Mouse (Mus musculus): Measurements from ENCODE around the gene Sppl2b. TPM values are rescaled to one million over a fixed set of nuclear protein-coding genes. Genes with fewer than 3 reads are reported as not detected.

The Sppl2b gene
- polyA plus RNA-seq, 1 experiment from 2014 or later = 69.3 TPM

DNA sequence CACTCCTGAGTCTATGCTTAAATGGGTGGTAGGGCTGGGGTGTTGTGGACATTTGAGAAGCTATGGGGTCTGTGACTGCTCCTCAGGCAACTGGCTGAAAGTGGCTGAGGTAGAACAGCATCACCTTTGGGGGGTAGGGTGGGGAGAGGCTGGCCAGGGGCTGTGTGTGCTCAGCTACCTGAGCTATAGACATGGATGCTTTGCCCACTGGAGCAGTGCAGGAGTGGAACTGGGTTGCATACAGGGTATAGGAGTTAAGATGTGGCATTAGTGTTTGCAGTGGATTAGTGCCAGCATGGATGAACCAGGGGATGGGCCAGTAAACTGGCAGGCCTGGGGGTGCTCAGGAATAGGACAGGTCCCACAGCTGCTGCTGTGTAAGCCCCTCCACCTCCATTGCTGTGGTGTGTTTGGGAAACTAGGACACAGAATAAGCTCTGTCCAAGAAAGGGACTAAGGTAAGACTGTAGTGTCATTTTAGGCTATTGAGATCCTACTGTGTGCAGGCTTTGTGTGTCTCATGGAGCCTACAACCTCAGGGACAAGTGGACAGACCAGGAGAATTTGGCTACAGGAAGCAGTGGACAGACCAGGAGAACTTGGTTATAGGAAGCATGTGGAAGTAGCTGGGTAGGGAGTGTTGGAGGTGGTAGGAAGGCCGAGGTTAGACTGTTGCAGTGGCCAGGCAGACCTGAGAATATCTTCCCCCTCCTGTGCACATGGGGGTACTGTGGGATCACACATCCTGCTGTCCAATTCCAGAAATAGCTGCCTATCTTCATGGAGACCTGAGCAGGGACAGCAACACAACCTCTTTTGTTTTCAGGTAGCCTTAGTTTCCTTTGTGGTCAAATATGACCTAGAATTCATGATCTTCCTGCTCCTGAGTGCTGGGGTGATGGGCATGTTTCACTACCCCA is 25.5 kb upstream of the Sppl2b start:
- Histone ChIP-seq H3K27me3 (ENCODE audit: control insufficient read depth, insufficient read depth, low read length) (peaks cover 16% of the 10 kb centered on the region), H3K9me3 (ENCODE audit: control insufficient read depth, low read length) (no peaks in the 10 kb centered on the region), H3K27ac (no peak overlapping the region), H3K4me1 (replicated peaks; ENCODE audit: control insufficient read depth, insufficient read depth, low read length) (peaks cover 12% of the 10 kb centered on the region), H3K4me3 (replicated peaks; ENCODE audit: low read length) (no peak overlapping the region), H3K36me3 (replicated peaks; ENCODE audit: control insufficient read depth, insufficient read depth) (peaks cover 27% of the 10 kb centered on the region), H3K9ac (no peak overlapping the region), H3K4me2 (replicated peaks) (no peak overlapping the region)
- WGBS = 74% methylated on average over 1 of the region's 1 CpGs
- DNase-seq (ENCODE audit: low spot score) (no peak), ATAC-seq (ENCODE audit: low FRiP score) (no peak)

DNA sequence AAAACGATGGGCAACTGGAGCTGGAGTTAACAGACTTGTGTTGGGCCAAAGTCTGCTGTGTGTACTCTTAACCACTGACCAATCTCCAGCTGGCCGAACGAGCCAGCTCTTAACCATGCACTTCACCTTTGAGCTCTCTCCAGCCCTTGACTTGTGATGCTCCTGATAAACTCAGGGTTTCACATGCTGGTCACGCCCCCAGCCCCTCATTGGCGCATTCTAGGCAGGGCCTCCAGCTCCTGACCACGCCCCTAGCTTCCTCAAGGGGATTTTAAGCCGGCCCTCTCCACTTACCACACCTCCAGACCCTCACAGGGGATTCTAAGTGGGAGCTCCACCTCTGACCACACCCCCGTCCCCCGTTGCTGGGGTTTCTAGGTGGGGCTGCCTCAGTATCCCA is 23.9 kb upstream of the Sppl2b start:
- Histone ChIP-seq H3K9me3 (ENCODE audit: control insufficient read depth, low read length) (no peaks in the 10 kb centered on the region), H3K9ac (no peak overlapping the region), H3K4me3 (replicated peaks; ENCODE audit: low read length) (no peak overlapping the region), H3K36me3 (replicated peaks; ENCODE audit: control insufficient read depth, insufficient read depth) (peaks cover 33% of the 10 kb centered on the region), H3K27ac (no peak overlapping the region), H3K27me3 (ENCODE audit: control insufficient read depth, insufficient read depth, low read length) (peaks cover 31% of the 10 kb centered on the region), H3K4me1 (replicated peaks; ENCODE audit: control insufficient read depth, insufficient read depth, low read length) (peaks cover 12% of the 10 kb centered on the region), H3K4me2 (replicated peaks) (no peak overlapping the region)
- 3% methylated on average over 9 of the region's 9 CpGs for WGBS
- DNase-seq (ENCODE audit: low spot score) = no peak
- no peak for ATAC-seq (ENCODE audit: low FRiP score)

- peaks cover 35% of the 10 kb centered on the region for H3K27me3 ChIP-seq (ENCODE audit: control insufficient read depth, insufficient read depth, low read length)
- H3K36me3 ChIP-seq (replicated peaks; ENCODE audit: control insufficient read depth, insufficient read depth) = peaks cover 33% of the 10 kb centered on the region
- H3K4me2 ChIP-seq (replicated peaks) = no peak overlapping the region
- H3K27ac ChIP-seq = no peak overlapping the region
- H3K4me3 ChIP-seq (replicated peaks; ENCODE audit: low read length) = no peak overlapping the region
- H3K9me3 ChIP-seq (ENCODE audit: control insufficient read depth, low read length) = no peaks in the 10 kb centered on the region
- DNase-seq (ENCODE audit: low spot score) (no peak), ATAC-seq (ENCODE audit: low FRiP score) (no peak)
- H3K9ac ChIP-seq = no peak overlapping the region
- whole genome bisulfite sequencing = 38% methylated on average over 7 of the region's 7 CpGs
- peaks cover 8% of the 10 kb centered on the region for H3K4me1 ChIP-seq (replicated peaks; ENCODE audit: control insufficient read depth, insufficient read depth, low read length)
Measured at GRCm38 (mm10) chr10:80832818-80833217, 22.3 kb upstream of the Sppl2b start.

- WGBS = 38% methylated on average over 30 of the region's 30 CpGs
- H3K36me3 ChIP-seq (replicated peaks; ENCODE audit: control insufficient read depth, insufficient read depth) = peaks cover 17% of the 10 kb centered on the region; the same call in 1 of the 2 replicates
- no peak for DNase-seq (ENCODE audit: low spot score)
- H3K4me3 ChIP-seq (replicated peaks; ENCODE audit: low read length) = peak overlapping the region; percentile 5; the same call in 1 of the 2 replicates
- H3K27me3 ChIP-seq (ENCODE audit: control insufficient read depth, insufficient read depth, low read length) = peaks cover 36% of the 10 kb centered on the region
- H3K27ac ChIP-seq = no peak overlapping the region
- H3K4me2 ChIP-seq (replicated peaks) = peak overlapping the region; percentile 19
- H3K9me3 ChIP-seq (ENCODE audit: control insufficient read depth, low read length) = no peaks in the 10 kb centered on the region
- H3K9ac ChIP-seq = peak overlapping the region; percentile 16; the same call in 1 of the 2 replicates
- ATAC-seq (ENCODE audit: low FRiP score) = no peak
- H3K4me1 ChIP-seq (replicated peaks; ENCODE audit: control insufficient read depth, insufficient read depth, low read length) = no peaks in the 10 kb centered on the region
Measured at GRCm38 (mm10) chr10:80835617-80836016, 19.5 kb upstream of the Sppl2b start.

DNA sequence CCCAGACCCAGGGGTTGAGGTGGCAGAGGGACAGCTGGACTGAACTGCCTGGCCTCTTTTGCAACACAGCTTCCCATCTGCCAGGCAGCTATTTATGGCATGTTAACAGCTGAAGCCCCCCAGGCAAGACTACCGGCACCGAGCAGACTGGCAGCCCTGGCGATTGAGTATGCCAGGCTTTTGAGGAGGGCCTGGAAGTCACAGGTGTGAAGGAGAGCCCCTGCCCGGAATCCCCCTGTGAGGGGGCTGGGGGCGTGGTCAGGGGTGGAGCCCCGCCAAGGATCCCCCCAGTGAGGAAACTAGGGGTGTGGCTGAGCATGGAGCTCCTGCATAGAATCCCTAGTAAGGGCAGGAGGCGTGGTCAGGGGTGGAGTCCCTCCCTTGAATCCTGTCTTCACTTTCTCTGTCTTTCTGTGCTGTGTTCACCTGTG is 18.1 kb upstream of the Sppl2b start:
- WGBS = 46% methylated on average over 7 of the region's 7 CpGs
- no peak for DNase-seq (ENCODE audit: low spot score)

GRCm38 (mm10) chr10:80837827-80838226 is 17.2 kb upstream of the Sppl2b start:
- DNase-seq (ENCODE audit: low spot score) (no peak), ATAC-seq (ENCODE audit: low FRiP score) (no peak)
- 23% methylated on average over 2 of the region's 2 CpGs for WGBS
- Histone ChIP-seq H3K4me1 (replicated peaks; ENCODE audit: control insufficient read depth, insufficient read depth, low read length) (no peaks in the 10 kb centered on the region), H3K9me3 (ENCODE audit: control insufficient read depth, low read length) (no peaks in the 10 kb centered on the region), H3K27ac (no peak overlapping the region), H3K4me2 (replicated peaks) (no peak overlapping the region), H3K27me3 (ENCODE audit: control insufficient read depth, insufficient read depth, low read length) (peaks cover 43% of the 10 kb centered on the region), H3K36me3 (replicated peaks; ENCODE audit: control insufficient read depth, insufficient read depth) (0 out of 2 replicates have a peak, but pooled peaks cover 6% of the 10 kb centered on the region), H3K4me3 (replicated peaks; ENCODE audit: low read length) (no peak overlapping the region), H3K9ac (no peak overlapping the region)

More for the DNA sequence above, 18.1 kb upstream of the Sppl2b start:
- Histone ChIP-seq H3K27ac (no peak overlapping the region), H3K9me3 (ENCODE audit: control insufficient read depth, low read length) (no peaks in the 10 kb centered on the region), H3K4me2 (replicated peaks) (no peak overlapping the region), H3K4me3 (replicated peaks; ENCODE audit: low read length) (no peak overlapping the region), H3K36me3 (replicated peaks; ENCODE audit: control insufficient read depth, insufficient read depth) (0 out of 2 replicates have a peak, but pooled peaks cover 11% of the 10 kb centered on the region), H3K27me3 (ENCODE audit: control insufficient read depth, insufficient read depth, low read length) (peaks cover 36% of the 10 kb centered on the region), H3K4me1 (replicated peaks; ENCODE audit: control insufficient read depth, insufficient read depth, low read length) (no peaks in the 10 kb centered on the region), H3K9ac (no peak overlapping the region)
- ATAC-seq (ENCODE audit: low FRiP score) = no peak

GRCm38 (mm10) chr10:80838346-80838912 is 16.6 kb upstream of the Sppl2b start:
- H3K27ac ChIP-seq = no peak overlapping the region
- H3K9me3 ChIP-seq (ENCODE audit: control insufficient read depth, low read length) = no peaks in the 10 kb centered on the region
- DNase-seq (ENCODE audit: low spot score) (no peak), ATAC-seq (ENCODE audit: low FRiP score) (no peak)
- WGBS = 71% methylated on average over 2 of the region's 2 CpGs
- H3K4me2 ChIP-seq (replicated peaks) = no peak overlapping the region
- peaks cover 44% of the 10 kb centered on the region for H3K27me3 ChIP-seq (ENCODE audit: control insufficient read depth, insufficient read depth, low read length)
- no peak overlapping the region for H3K4me3 ChIP-seq (replicated peaks; ENCODE audit: low read length)
- 0 out of 2 replicates have a peak, but pooled peaks cover 6% of the 10 kb centered on the region for H3K36me3 ChIP-seq (replicated peaks; ENCODE audit: control insufficient read depth, insufficient read depth)
- H3K9ac ChIP-seq = no peak overlapping the region
- 0 out of 2 replicates have a peak, but pooled peaks cover 2% of the 10 kb centered on the region for H3K4me1 ChIP-seq (replicated peaks; ENCODE audit: control insufficient read depth, insufficient read depth, low read length)

- 57% methylated on average over 6 of the region's 6 CpGs for WGBS
- Histone ChIP-seq H3K9me3 (ENCODE audit: control insufficient read depth, low read length) (no peaks in the 10 kb centered on the region), H3K27me3 (ENCODE audit: control insufficient read depth, insufficient read depth, low read length) (peaks cover 43% of the 10 kb centered on the region), H3K27ac (no peak overlapping the region), H3K36me3 (replicated peaks; ENCODE audit: control insufficient read depth, insufficient read depth) (0 out of 2 replicates have a peak, but pooled peaks cover 6% of the 10 kb centered on the region), H3K9ac (no peak overlapping the region), H3K4me1 (replicated peaks; ENCODE audit: control insufficient read depth, insufficient read depth, low read length) (peaks cover 5% of the 10 kb centered on the region; the same call in 1 of the 2 replicates), H3K4me2 (replicated peaks) (no peak overlapping the region), H3K4me3 (replicated peaks; ENCODE audit: low read length) (no peak overlapping the region)
- no peak for ATAC-seq (ENCODE audit: low FRiP score)
- no peak for DNase-seq (ENCODE audit: low spot score)
Measured at GRCm38 (mm10) chr10:80839848-80840247, 15.2 kb upstream of the Sppl2b start.

- Histone ChIP-seq H3K9ac (no peak overlapping the region), H3K36me3 (replicated peaks; ENCODE audit: control insufficient read depth, insufficient read depth) (no peaks in the 10 kb centered on the region), H3K4me2 (replicated peaks) (no peak overlapping the region), H3K27me3 (ENCODE audit: control insufficient read depth, insufficient read depth, low read length) (peaks cover 37% of the 10 kb centered on the region), H3K4me3 (replicated peaks; ENCODE audit: low read length) (no peak overlapping the region), H3K4me1 (replicated peaks; ENCODE audit: control insufficient read depth, insufficient read depth, low read length) (peaks cover 5% of the 10 kb centered on the region; the same call in 1 of the 2 replicates), H3K27ac (no peak overlapping the region), H3K9me3 (ENCODE audit: control insufficient read depth, low read length) (no peaks in the 10 kb centered on the region)
- DNase-seq (ENCODE audit: low spot score) (no peak), ATAC-seq (ENCODE audit: low FRiP score) (peak; percentile 14; the same call in 1 of the 2 replicates)
- 71% methylated on average over 2 of the region's 2 CpGs for WGBS
Measured at GRCm38 (mm10) chr10:80841685-80842084, 13.4 kb upstream of the Sppl2b start.
